33 mouse cellular contexts compared by ENCODE assay signal in genomic region chr11:110284185-110284787, GRCm38 (mm10). TPM values are rescaled to one million over a fixed set of nuclear protein-coding genes. Genes with fewer than 3 reads are reported as not detected.
DNase-seq lines count a peak whose midpoint lies in the region; ATAC-seq and TF ChIP-seq lines count a peak whose summit lies in the region.
"Had no signal": no experiment of that assay in that cellular context is flagged by ENCODE, and none has a peak within 500 bp of the region (broad histone marks: within the 10 kb centered on the region; RNA-seq: fewer than 3 reads in every experiment).

No protein-coding gene starts in this region.

- peak overlapping the region; percentile 58 for H3K4me2 ChIP-seq in liver, embryonic 14.5 days (ENCODE audit: low read depth)
- no peak overlapping the region for H3K4me2 ChIP-seq in forebrain, embryonic 11.5 days (ENCODE audit: low read depth, low read length, severe bottlenecking)
- H3K4me2 ChIP-seq: embryonic facial prominence, embryonic 13.5 days; heart, embryonic 11.5 days; hindbrain, embryonic 15.5 days; limb, embryonic 15.5 days; midbrain, embryonic 15.5 days had no signal

- H3K27me3 ChIP-seq in erythroblast, embryonic 14.5 days (ENCODE audit: control insufficient read depth): no peaks in the 10 kb centered on the region
- no peaks in the 10 kb centered on the region for H3K27me3 ChIP-seq in liver, embryonic 14.5 days (ENCODE audit: control insufficient read depth, insufficient read depth, low read length)
- H3K27me3 ChIP-seq in megakaryocyte, embryonic 14.5 days (replicated peaks): no peaks in the 10 kb centered on the region
- H3K27me3 ChIP-seq in forebrain, embryonic 11.5 days (ENCODE audit: control insufficient read depth, insufficient read depth, low read length): no peaks in the 10 kb centered on the region
- H3K27me3 ChIP-seq: CH12.LX; embryonic facial prominence, embryonic 13.5 days; hindbrain, embryonic 15.5 days; limb, embryonic 15.5 days; midbrain, embryonic 15.5 days; Patski had no signal

- no peak for TF ChIP-seq CTCF in liver, embryonic 14.5 days (IDR thresholded peaks at IDR 0.05; ENCODE audit: low read depth)

- DNase-seq in MEL-GATA-1-ER (ENCODE audit: extremely low read depth, low read depth): peak; percentile 49
- DNase-seq in liver, embryonic 14.5 days (ENCODE audit: low read depth in 3 of 3, low spot score in 3 of 3): peak in 1 of 3 experiments; percentile 26
- no peak for DNase-seq in adrenal gland, adult 8-10 months
- DNase-seq in forebrain, embryonic 11.5 days (ENCODE audit: low spot score): no peak
- no peak for DNase-seq in thymus, postnatal 0 days (ENCODE audit: low spot score)
- no peak for DNase-seq in layer of hippocampus, postnatal 14 days (ENCODE audit: low spot score in 2 of 2)
- DNase-seq: adrenal gland, postnatal 25 days; cerebellum, adult 11-12 months; cerebellum, adult 9-11 months; gastrocnemius, postnatal 25 days; heart, adult 11 months; heart, postnatal 4 days; kidney, adult 11 months; kidney, postnatal 14 days; lung, postnatal 36 days; right cerebral cortex, adult 18-20 months; right cerebral cortex, postnatal 4 days; thymus, adult 2 months had no signal

- H3K27ac ChIP-seq in liver, embryonic 14.5 days: no peak overlapping the region; the same call in 1 of the 2 replicates
- H3K27ac ChIP-seq in forebrain, embryonic 11.5 days (ENCODE audit: low read depth, low read length): no peak overlapping the region
- H3K27ac ChIP-seq: embryonic facial prominence, embryonic 13.5 days; hindbrain, embryonic 15.5 days; limb, embryonic 10.5 days; limb, embryonic 15.5 days; midbrain, embryonic 10.5 days; midbrain, embryonic 15.5 days had no signal

- H3K9ac ChIP-seq in liver, embryonic 14.5 days (replicated peaks): peak overlapping the region; percentile 34; the same call in 1 of the 2 replicates
- no peak overlapping the region for H3K9ac ChIP-seq in forebrain, embryonic 11.5 days (ENCODE audit: low read length)
- H3K9ac ChIP-seq: embryonic facial prominence, embryonic 13.5 days; hindbrain, embryonic 15.5 days; limb, embryonic 15.5 days; midbrain, embryonic 15.5 days had no signal

- H3K4me3 ChIP-seq in erythroblast, embryonic 14.5 days (replicated peaks): peak overlapping the region; percentile 39
- peak overlapping the region in 1 of 2 experiments; percentile 30; a peak in 1 of 4 replicates for H3K4me3 ChIP-seq in liver, embryonic 14.5 days (ENCODE audit: insufficient read depth in 1 of 2, low read depth in 2 of 2, low read length in 2 of 2)
- H3K4me3 ChIP-seq in megakaryocyte, embryonic 14.5 days (replicated peaks): peak overlapping the region; percentile 70
- H3K4me3 ChIP-seq in forebrain, embryonic 11.5 days (ENCODE audit: low read depth, low read length): no peak overlapping the region
- H3K4me3 ChIP-seq: embryonic facial prominence, embryonic 13.5 days; hindbrain, embryonic 15.5 days; limb, embryonic 10.5 days; limb, embryonic 15.5 days; midbrain, embryonic 10.5 days; midbrain, embryonic 15.5 days had no signal

- peak; percentile 32; the same call in 1 of the 2 replicates for TF ChIP-seq EP300 in liver, embryonic 14.5 days (IDR thresholded peaks at IDR 0.05; ENCODE audit: low read depth)

- H3K4me1 ChIP-seq in erythroblast, embryonic 14.5 days (ENCODE audit: control insufficient read depth): peaks cover 2% of the 10 kb centered on the region; the same call in 1 of the 2 replicates
- peaks cover 3 to 9% of the 10 kb centered on the region in 2 experiments; a peak in 2 of 4 replicates for H3K4me1 ChIP-seq in liver, embryonic 14.5 days (replicated peaks; ENCODE audit: control insufficient read depth in 2 of 2, insufficient read depth in 2 of 2, low read length in 1 of 2)
- peaks cover 19% of the 10 kb centered on the region for H3K4me1 ChIP-seq in megakaryocyte, embryonic 14.5 days
- no peaks in the 10 kb centered on the region for H3K4me1 ChIP-seq in forebrain, embryonic 11.5 days (replicated peaks; ENCODE audit: control insufficient read depth, insufficient read depth, low read length)
- H3K4me1 ChIP-seq: embryonic facial prominence, embryonic 13.5 days; hindbrain, embryonic 15.5 days; limb, embryonic 15.5 days; midbrain, embryonic 10.5 days; midbrain, embryonic 15.5 days had no signal

- 39% methylated on average over 9 of the region's 9 CpGs for WGBS in liver, embryonic 14.5 days (ENCODE audit: insufficient replicate concordance)
- WGBS in forebrain, embryonic 11.5 days: 89% methylated on average over 9 of the region's 9 CpGs

- ATAC-seq in liver, embryonic 14.5 days (ENCODE audit: insufficient read depth): peak; percentile 86
- ATAC-seq in forebrain, embryonic 11.5 days (replicated peaks; ENCODE audit: low FRiP score): no peak
- ATAC-seq: forebrain, embryonic 14.5 days; inflammation-experienced regulatory T-cells, adult 6 months; midbrain, embryonic 15.5 days; Patski had no signal

- H3K36me3 ChIP-seq in erythroblast, embryonic 14.5 days (ENCODE audit: control insufficient read depth): no peaks in the 10 kb centered on the region
- no peaks in the 10 kb centered on the region for H3K36me3 ChIP-seq in liver, embryonic 14.5 days (replicated peaks; ENCODE audit: control insufficient read depth, insufficient read depth, low read depth)
- H3K36me3 ChIP-seq in megakaryocyte, embryonic 14.5 days (replicated peaks; ENCODE audit: low read length): no peaks in the 10 kb centered on the region
- no peaks in the 10 kb centered on the region for H3K36me3 ChIP-seq in forebrain, embryonic 11.5 days (ENCODE audit: control insufficient read depth, insufficient read depth, low read length)
- H3K36me3 ChIP-seq: embryonic facial prominence, embryonic 13.5 days; limb, embryonic 10.5 days; limb, embryonic 15.5 days; midbrain, embryonic 10.5 days had no signal

- H3K9me3 ChIP-seq in erythroblast, embryonic 14.5 days (ENCODE audit: control insufficient read depth, low read length): no peaks in the 10 kb centered on the region
- H3K9me3 ChIP-seq in liver, embryonic 14.5 days (ENCODE audit: control insufficient read depth, low read length): no peaks in the 10 kb centered on the region
- no peaks in the 10 kb centered on the region for H3K9me3 ChIP-seq in megakaryocyte, embryonic 14.5 days
- H3K9me3 ChIP-seq in forebrain, embryonic 11.5 days (ENCODE audit: control insufficient read depth, low read length): no peaks in the 10 kb centered on the region
- H3K9me3 ChIP-seq: embryonic facial prominence, embryonic 13.5 days; hindbrain, embryonic 15.5 days; limb, embryonic 10.5 days; limb, embryonic 15.5 days; midbrain, embryonic 10.5 days; midbrain, embryonic 15.5 days had no signal

RNA-seq across cellular contexts. Expression of gene Abca6, which starts 32.7 kb away (rescaled TPM):
- polyA plus RNA-seq in erythroblast, embryonic 14.5 days (2012): not detected in 2 replicates
- 1.9 and 2.5 TPM in 2 replicates for polyA plus RNA-seq in liver, embryonic 14.5 days (2012; rRNA removed)
- polyA plus RNA-seq in liver, embryonic 14.5 days (2014; fragmentation: Nextera tagmentation; extraction: Ambion mirVana): 4.2 TPM in 2 replicates
- not detected in 2 replicates for polyA plus RNA-seq in megakaryocyte, embryonic 14.5 days (2012; ENCODE audit: insufficient read depth, low replicate concordance)
- 1 to 10 TPM; 2.9 to 6.2 (median 4.0) TPM for total RNA-seq in adrenal gland, adult 8-10 months (2022)
- 0.19 and 0.55 TPM in 2 replicates for polyA plus RNA-seq in forebrain, embryonic 11.5 days (2014; fragmentation: Nextera tagmentation; extraction: Ambion mirVana)
- 0.27 and 0.43 TPM in 2 replicates for polyA plus RNA-seq in thymus, postnatal 0 days (2015; fragmentation: Nextera tagmentation; extraction: Ambion mirVana)
- total RNA-seq in layer of hippocampus, postnatal 14 days (2021): 1 to 10 TPM; 1.7 TPM
- polyA plus RNA-seq: C2C12; inflammation-experienced regulatory T-cells, adult 6 months; kidney, embryonic 14.5 days; Patski had no signal

RNA-seq across cellular contexts. Expression of gene Abca5, which starts 53.2 kb away (rescaled TPM):
- polyA plus RNA-seq in erythroblast, embryonic 14.5 days (2012): not detected in 2 replicates
- polyA plus RNA-seq in liver, embryonic 14.5 days (2012; rRNA removed): 0.19 and 0.23 TPM in 2 replicates
- 0.58 and 1.4 TPM in 2 replicates for polyA plus RNA-seq in liver, embryonic 14.5 days (2014; fragmentation: Nextera tagmentation; extraction: Ambion mirVana)
- polyA plus RNA-seq in megakaryocyte, embryonic 14.5 days (2012; ENCODE audit: insufficient read depth, low replicate concordance): not detected in 2 replicates
- total RNA-seq in adrenal gland, adult 8-10 months (2022): 10 to 100 TPM; 14.9 to 42.9 (median 21.1) TPM
- polyA plus RNA-seq in forebrain, embryonic 11.5 days (2014; fragmentation: Nextera tagmentation; extraction: Ambion mirVana): 2.3 and 3.8 TPM in 2 replicates
- 1.2 and 1.6 TPM in 2 replicates for polyA plus RNA-seq in thymus, postnatal 0 days (2015; fragmentation: Nextera tagmentation; extraction: Ambion mirVana)
- 10 to 100 TPM; 27.6 to 31.4 TPM for total RNA-seq in layer of hippocampus, postnatal 14 days (2021)
